Mouse (Mus musculus): ENCODE data around the gene Hyou1. TPM values are rescaled to one million over a fixed set of nuclear protein-coding genes. Genes with fewer than 3 reads are reported as not detected.
"Not testable (repeated sequence)": the region's sequence is repeated elsewhere in the genome, so short reads cannot be mapped to it uniquely, and the experiment has no call there.

The Hyou1 gene
- total RNA-seq, 1 experiment = 246 TPM

GRCm38 (mm10) chr9:44419730-44420129 is 40.4 kb downstream of the Hyou1 start:
- H3K36me3 ChIP-seq (ENCODE audit: control insufficient read depth, insufficient read depth, low read length, poor library complexity, severe bottlenecking); in situ Hi-C loops (cut with MboI; ENCODE audit: low sequenced_read_pairs in 2 of 2, unreplicated experiment in 2 of 2); DNase-seq (ENCODE audit: low read depth, low spot score); H3K4me1 ChIP-seq (ENCODE audit: control insufficient read depth in 2 of 2, insufficient read depth in 2 of 2, low read length in 2 of 2, poor library complexity in 1 of 2); H3K9me3 ChIP-seq (ENCODE audit: control insufficient read depth, insufficient read depth, low read depth, low read length): not testable (repeated sequence)
- peak; percentile 41 for TF ChIP-seq ZNF384 (IDR thresholded peaks at IDR 0.05; ENCODE audit: low read depth, low read length)
- peak overlapping the region; percentile 52 to 61 for H3K4me3 ChIP-seq (ENCODE audit: insufficient read depth in 1 of 2, low read depth in 1 of 2, low read length in 2 of 2, poor library complexity in 1 of 2, severe bottlenecking in 1 of 2)
- H3K9ac ChIP-seq (ENCODE audit: insufficient read depth, low read depth, low read length, poor library complexity, severe bottlenecking) = peak overlapping the region; percentile 35; the same call in 1 of the 2 replicates
- H3K27ac ChIP-seq (ENCODE audit: insufficient read depth, low read depth, low read length, poor library complexity, severe bottlenecking) = peak overlapping the region; percentile 99

GRCm38 (mm10) chr9:44420280-44420898 is 41.1 kb downstream of the Hyou1 start:
- Histone ChIP-seq H3K4me1 (ENCODE audit: control insufficient read depth in 2 of 2, insufficient read depth in 2 of 2, low read length in 2 of 2, poor library complexity in 1 of 2) (peaks cover 5 to 12% of the 10 kb centered on the region in 2 experiments), H3K4me3 (ENCODE audit: insufficient read depth in 1 of 2, low read depth in 1 of 2, low read length in 2 of 2, poor library complexity in 1 of 2, severe bottlenecking in 1 of 2) (peak overlapping the region; percentile 49 to 52), H3K27ac (ENCODE audit: insufficient read depth, low read depth, low read length, poor library complexity, severe bottlenecking) (peak overlapping the region; percentile 99; the same call in 1 of the 2 replicates), H3K9ac (ENCODE audit: insufficient read depth, low read depth, low read length, poor library complexity, severe bottlenecking) (peak overlapping the region; percentile 51; the same call in 1 of the 2 replicates), H3K36me3 (ENCODE audit: control insufficient read depth, insufficient read depth, low read length, poor library complexity, severe bottlenecking) (peaks cover 2% of the 10 kb centered on the region; the same call in 1 of the 2 replicates), H3K9me3 (ENCODE audit: control insufficient read depth, insufficient read depth, low read depth, low read length) (no peaks in the 10 kb centered on the region)
- TF ChIP-seq MAFK (IDR thresholded peaks at IDR 0.05; ENCODE audit: insufficient read depth, low read depth, low read length) (no peak), ZNF384 (IDR thresholded peaks at IDR 0.05; ENCODE audit: low read depth, low read length) (no peak), HCFC1 (IDR thresholded peaks at IDR 0.05; ENCODE audit: borderline replicate concordance, insufficient read depth, low read length) (no peak), CHD2 (IDR thresholded peaks at IDR 0.05; ENCODE audit: low read depth, low read length) (no peak), ZC3H11A (IDR thresholded peaks at IDR 0.05; ENCODE audit: borderline replicate concordance, low read depth, low read length) (no peak)
- in situ Hi-C loops (cut with MboI; ENCODE audit: low sequenced_read_pairs in 2 of 2, unreplicated experiment in 2 of 2) = no loop called here
- no peak for DNase-seq (ENCODE audit: low read depth, low spot score)

- Histone ChIP-seq H3K4me1 (ENCODE audit: control insufficient read depth in 2 of 2, insufficient read depth in 2 of 2, low read length in 2 of 2, poor library complexity in 1 of 2) (peaks cover 5 to 12% of the 10 kb centered on the region in 2 experiments), H3K9me3 (ENCODE audit: control insufficient read depth, insufficient read depth, low read depth, low read length) (no peaks in the 10 kb centered on the region), H3K27ac (ENCODE audit: insufficient read depth, low read depth, low read length, poor library complexity, severe bottlenecking) (peak overlapping the region; percentile 18; the same call in 1 of the 2 replicates), H3K4me3 (ENCODE audit: insufficient read depth in 1 of 2, low read depth in 1 of 2, low read length in 2 of 2, poor library complexity in 1 of 2, severe bottlenecking in 1 of 2) (no peak overlapping the region), H3K9ac (ENCODE audit: insufficient read depth, low read depth, low read length, poor library complexity, severe bottlenecking) (no peak overlapping the region), H3K36me3 (ENCODE audit: control insufficient read depth, insufficient read depth, low read length, poor library complexity, severe bottlenecking) (no peaks in the 10 kb centered on the region)
- in situ Hi-C loops (cut with MboI; ENCODE audit: low sequenced_read_pairs in 2 of 2, unreplicated experiment in 2 of 2) = no loop called here
- TF ChIP-seq CHD2 (IDR thresholded peaks at IDR 0.05; ENCODE audit: low read depth, low read length) = no peak
- no peak for TF ChIP-seq ZNF384 (IDR thresholded peaks at IDR 0.05; ENCODE audit: low read depth, low read length)
- TF ChIP-seq HCFC1 (IDR thresholded peaks at IDR 0.05; ENCODE audit: borderline replicate concordance, insufficient read depth, low read length) = no peak
- no peak for TF ChIP-seq MAFK (IDR thresholded peaks at IDR 0.05; ENCODE audit: insufficient read depth, low read depth, low read length)
- TF ChIP-seq ZC3H11A (IDR thresholded peaks at IDR 0.05; ENCODE audit: borderline replicate concordance, low read depth, low read length) = no peak
- DNase-seq (ENCODE audit: low read depth, low spot score) = no peak
These were observed 44.3 kb downstream of the Hyou1 start for GRCm38 (mm10) chr9:44423576-44423975.

GRCm38 (mm10) chr9:44432577-44433185 is 53.4 kb downstream of the Hyou1 start:
- Histone ChIP-seq H3K4me3 (ENCODE audit: insufficient read depth in 1 of 2, low read depth in 1 of 2, low read length in 2 of 2, poor library complexity in 1 of 2, severe bottlenecking in 1 of 2) (no peak overlapping the region), H3K27ac (ENCODE audit: insufficient read depth, low read depth, low read length, poor library complexity, severe bottlenecking) (no peak overlapping the region), H3K36me3 (ENCODE audit: control insufficient read depth, insufficient read depth, low read length, poor library complexity, severe bottlenecking) (no peaks in the 10 kb centered on the region), H3K9ac (ENCODE audit: insufficient read depth, low read depth, low read length, poor library complexity, severe bottlenecking) (no peak overlapping the region), H3K4me1 (ENCODE audit: control insufficient read depth in 2 of 2, insufficient read depth in 2 of 2, low read length in 2 of 2, poor library complexity in 1 of 2) (peaks cover 0 to 4% of the 10 kb centered on the region in 2 experiments; a peak in 1 of 4 replicates), H3K9me3 (ENCODE audit: control insufficient read depth, insufficient read depth, low read depth, low read length) (no peaks in the 10 kb centered on the region)
- in situ Hi-C loops (cut with MboI; ENCODE audit: low sequenced_read_pairs in 2 of 2, unreplicated experiment in 2 of 2) = no loop called here
- TF ChIP-seq MAFK (IDR thresholded peaks at IDR 0.05; ENCODE audit: insufficient read depth, low read depth, low read length) = no peak
- TF ChIP-seq ZC3H11A (IDR thresholded peaks at IDR 0.05; ENCODE audit: borderline replicate concordance, low read depth, low read length) = no peak
- no peak for TF ChIP-seq ZNF384 (IDR thresholded peaks at IDR 0.05; ENCODE audit: low read depth, low read length)
- no peak for TF ChIP-seq CHD2 (IDR thresholded peaks at IDR 0.05; ENCODE audit: low read depth, low read length)
- TF ChIP-seq HCFC1 (IDR thresholded peaks at IDR 0.05; ENCODE audit: borderline replicate concordance, insufficient read depth, low read length) = no peak
- no peak for DNase-seq (ENCODE audit: low read depth, low spot score)
